Mouse (Mus musculus): Measurements from ENCODE around the gene Fam173b.

DNA sequence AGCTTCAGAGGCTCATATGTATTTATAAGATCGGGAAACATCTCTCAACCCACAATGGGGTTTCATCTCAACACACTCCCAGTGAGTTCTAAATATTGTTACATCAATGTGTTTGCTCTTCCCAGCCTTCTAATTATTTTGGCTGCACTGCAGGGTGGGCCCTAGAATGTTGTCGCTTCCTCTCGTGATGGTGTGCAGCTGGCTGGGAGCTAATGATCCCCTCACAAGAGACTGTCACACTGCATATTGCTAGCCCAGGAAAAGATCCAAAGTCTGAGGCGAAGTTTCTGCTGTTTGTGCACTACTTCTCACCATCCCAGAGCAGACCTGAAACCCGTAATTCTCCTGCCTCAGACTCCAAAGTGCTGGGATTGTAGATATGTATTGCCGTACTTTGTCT lies 45.6 kb downstream of the Fam173b start:
- TF ChIP-seq CTCF (conservative IDR thresholded peaks at IDR 0.05; ENCODE audit: insufficient read depth, insufficient read length, low read depth, low read length), result no peak
- no peak for TF ChIP-seq POLR2A (IDR thresholded peaks at IDR 0.05; ENCODE audit: low read depth, low read length)
